Mouse (Mus musculus): Measurements from ENCODE around the gene Dusp16. TPM values are rescaled to one million over a fixed set of nuclear protein-coding genes. Genes with fewer than 3 reads are reported as not detected.
"Not testable (repeated sequence)": the region's sequence is repeated elsewhere in the genome, so short reads cannot be mapped to it uniquely, and the experiment has no call there.

The Dusp16 gene
- total RNA-seq, 2 experiments from 2014 or later, result 23.9 to 25.5 TPM

DNA sequence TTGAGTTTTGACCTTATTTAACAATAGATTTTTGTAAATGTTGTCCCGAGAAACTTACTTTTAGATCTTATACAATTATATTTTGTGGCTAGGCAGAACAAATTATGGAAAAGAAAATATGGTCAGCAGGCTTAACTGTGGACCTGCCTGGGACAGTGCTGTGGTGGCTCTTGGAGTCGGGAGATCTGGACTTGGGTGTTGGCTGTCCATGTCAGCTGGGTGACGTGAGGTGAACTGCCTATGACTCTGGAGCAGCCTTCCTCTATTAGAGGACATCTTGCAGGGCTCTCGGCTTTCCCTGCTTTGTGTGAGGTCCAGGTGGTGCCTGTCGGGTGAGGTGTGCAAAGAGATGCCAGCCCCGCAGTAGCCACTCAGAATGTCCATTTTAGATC is 91.2 kb downstream of the Dusp16 start:
- DNase-seq (ENCODE audit: low spot score in 2 of 2), result no peak

DNA sequence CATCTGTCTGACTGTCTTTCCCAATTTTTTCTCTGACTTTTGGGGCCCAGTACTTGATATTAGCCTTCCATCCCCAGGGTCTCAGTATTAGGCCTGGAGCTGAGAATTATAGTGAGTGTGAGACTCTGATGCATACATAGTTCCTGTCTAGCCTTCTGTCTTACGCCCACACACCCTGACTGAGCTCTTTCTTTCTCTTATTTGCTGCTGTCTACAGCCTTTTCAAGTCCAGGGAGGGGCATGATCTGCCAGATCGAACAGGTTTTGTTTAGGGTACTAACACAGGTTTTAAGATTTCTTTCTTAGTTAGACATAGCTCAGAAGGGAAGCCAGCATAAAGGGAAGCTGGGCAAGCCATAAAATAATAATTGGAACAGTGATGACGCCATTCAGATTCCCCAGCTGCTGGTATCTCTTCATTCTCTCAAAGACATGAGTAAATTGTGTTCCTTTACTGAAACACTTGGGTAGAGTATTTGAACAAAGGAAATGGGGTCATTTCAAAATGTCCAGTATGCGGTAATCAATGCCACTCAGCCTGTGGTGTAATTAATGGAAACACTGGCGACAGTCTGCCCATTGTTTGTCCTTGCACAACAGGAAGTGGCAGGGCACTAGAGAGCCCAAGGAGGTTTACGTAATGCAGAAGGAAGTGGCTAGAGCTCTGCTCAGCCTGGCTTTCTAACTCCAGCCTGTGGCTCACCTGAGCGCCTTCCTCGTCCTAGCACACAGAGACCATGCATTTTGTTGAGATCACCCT is 91.8 kb downstream of the Dusp16 start:
- no peak for DNase-seq (ENCODE audit: low spot score in 2 of 2)

DNA sequence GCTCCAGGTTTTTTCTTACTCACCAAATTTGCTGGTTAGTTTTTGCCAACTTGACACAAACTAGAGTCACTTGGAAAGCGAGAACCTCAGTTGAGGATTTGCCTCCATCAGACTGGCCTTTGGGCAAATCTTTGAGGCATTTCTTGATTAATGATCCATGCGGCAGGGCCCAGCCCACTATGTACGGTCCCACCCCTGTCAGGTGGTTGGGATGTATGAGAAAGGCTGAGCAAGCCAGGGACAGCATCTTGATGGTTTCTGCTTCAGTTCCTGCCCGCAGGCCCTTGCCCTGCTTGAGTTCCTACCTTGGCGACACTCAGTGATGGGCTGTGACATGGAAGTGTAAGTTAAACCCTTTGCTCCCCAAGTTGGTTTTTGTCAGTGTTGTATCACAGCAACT is 94.2 kb downstream of the Dusp16 start:
- DNase-seq (ENCODE audit: low spot score in 2 of 2), result no peak

DNA sequence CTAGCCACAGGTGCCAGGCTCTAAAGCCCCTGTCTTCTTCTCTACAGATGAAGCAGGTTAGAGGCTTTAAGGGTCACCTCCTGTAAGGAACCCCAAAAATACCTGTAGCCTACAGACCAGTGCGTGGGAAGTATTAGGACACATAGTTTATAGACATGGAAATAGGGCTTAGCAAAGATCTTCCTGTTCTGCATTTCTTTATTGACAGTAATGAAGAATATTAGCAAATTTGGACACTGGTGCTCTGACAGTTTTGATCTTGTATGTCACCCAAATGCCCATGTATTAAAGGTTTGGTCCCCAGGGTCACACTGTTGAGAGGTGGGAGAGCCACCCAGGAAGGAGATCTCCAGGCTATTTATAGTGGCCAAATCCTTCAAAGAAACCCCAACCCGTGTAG is 95.9 kb downstream of the Dusp16 start:
- DNase-seq (ENCODE audit: low spot score in 2 of 2), result no peak

DNA sequence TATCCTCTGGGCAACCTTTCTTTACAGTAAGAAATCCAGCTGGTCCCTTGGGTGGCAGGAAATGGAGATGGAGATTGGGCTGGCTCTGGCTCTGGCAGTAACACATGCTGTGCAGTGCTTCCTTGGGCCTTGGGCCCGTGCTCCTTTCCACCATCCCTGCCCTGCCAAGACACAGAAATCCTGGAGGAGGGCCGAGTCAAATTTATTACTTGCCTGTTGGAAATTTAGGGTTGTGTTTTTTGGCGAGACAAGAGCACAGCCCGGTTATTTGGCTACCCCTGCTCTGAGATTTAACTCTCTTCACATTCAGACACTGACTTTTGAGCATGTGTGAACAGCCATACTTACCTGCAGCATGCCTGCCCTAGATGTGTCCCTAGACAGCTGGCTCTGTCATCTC is 96.3 kb downstream of the Dusp16 start:
- no peak for DNase-seq (ENCODE audit: low spot score in 2 of 2)

DNA sequence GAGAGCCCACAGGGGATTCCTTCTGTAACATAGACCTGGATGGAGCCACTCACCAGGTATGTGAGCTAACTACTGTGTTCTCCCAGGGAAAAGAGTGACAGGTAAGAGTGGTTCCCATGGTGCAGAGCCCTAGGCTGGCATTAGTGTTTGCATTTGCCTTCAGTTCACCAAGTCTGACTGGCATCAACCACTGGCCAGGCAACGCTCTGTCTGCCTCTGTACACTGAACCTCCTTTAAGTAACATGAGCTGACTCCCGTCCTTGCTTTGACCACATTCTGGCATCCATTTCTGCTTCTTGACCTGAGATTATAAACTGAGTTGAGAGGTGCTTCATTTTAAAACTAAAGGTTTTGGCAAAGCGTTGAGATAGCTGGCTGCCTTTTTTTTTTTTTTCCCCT is 96.8 kb downstream of the Dusp16 start:
- no peak for DNase-seq (ENCODE audit: low spot score in 2 of 2)

DNA sequence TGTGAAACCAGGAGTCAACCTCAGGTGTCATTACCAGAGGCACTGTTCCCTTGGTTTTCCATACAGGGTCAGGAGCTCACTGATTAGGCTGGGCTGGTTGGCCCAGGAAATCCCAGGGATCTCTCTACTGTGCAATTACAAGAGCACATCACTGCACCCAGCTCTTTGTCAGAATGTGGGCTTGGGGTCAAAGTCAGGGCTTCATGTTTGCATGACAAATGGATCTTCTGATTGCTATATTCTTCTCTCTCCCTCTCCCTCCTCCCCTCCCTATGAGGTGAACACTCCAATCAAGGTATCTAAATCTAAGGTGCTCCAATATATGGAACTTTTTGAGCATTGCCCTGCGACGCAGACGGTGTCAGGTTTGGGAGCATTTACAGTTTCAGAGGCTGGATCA is 97.4 kb downstream of the Dusp16 start:
- no peak for DNase-seq (ENCODE audit: low spot score in 2 of 2)

DNA sequence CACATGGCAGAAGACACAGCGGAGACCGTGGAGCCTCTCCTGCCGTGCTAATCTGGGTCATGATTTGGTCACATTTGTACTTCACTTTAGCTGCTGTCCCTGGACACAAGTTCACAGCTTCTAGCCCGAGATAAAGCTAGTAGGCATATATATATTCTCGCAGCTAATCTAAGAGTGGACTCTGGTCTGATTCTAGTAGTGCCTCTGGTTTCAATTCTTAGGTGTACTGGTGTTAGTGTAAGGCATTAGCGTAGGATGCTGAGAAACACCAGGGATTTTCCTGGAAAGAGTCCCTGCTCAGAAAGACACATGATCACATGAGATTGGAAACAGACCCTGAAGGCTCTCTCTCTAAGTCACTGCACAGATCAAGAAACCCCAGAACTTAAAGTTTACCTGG is 97.9 kb downstream of the Dusp16 start:
- no peak for DNase-seq (ENCODE audit: low spot score in 2 of 2)

DNA sequence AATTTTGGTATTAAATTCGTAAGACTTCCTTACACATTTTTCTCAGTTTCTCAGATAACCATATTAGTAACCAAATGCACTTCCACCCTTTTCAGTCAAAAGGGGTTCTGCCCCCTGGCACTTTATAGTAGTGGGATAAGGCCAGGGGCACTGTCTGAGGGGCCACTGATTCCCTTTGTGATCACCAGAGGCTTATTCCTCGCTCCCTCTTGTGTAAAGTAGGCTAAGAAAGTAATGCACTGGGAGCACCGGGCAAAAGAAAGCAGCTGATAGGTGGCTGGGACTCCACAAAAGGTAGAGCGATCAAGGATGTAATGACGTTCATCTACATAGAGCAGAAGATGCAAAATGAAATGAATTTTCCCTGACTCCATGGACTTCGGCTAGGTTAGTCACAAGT is 106.9 kb downstream of the Dusp16 start:
- DNase-seq (ENCODE audit: low spot score in 2 of 2), result no peak

DNA sequence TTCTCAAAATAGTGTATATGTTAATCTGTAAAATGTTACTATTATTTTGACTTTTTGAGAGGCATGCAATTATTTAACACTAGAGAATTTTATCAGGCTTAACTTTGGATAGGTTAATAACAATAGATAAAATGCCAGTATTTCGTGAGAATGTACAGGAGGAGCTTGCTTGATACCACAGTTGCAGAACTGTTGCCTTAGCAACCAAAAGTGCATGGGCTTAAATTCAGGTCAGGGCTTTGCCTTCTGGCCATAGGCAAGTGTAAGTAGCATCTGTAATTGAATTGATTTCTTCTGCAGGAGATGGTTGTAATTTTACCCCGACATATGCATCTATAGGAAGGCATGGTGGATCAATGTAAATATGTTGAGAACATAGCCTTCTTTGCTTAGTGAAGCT is 107.4 kb downstream of the Dusp16 start:
- DNase-seq (ENCODE audit: low spot score in 2 of 2), result no peak

DNA sequence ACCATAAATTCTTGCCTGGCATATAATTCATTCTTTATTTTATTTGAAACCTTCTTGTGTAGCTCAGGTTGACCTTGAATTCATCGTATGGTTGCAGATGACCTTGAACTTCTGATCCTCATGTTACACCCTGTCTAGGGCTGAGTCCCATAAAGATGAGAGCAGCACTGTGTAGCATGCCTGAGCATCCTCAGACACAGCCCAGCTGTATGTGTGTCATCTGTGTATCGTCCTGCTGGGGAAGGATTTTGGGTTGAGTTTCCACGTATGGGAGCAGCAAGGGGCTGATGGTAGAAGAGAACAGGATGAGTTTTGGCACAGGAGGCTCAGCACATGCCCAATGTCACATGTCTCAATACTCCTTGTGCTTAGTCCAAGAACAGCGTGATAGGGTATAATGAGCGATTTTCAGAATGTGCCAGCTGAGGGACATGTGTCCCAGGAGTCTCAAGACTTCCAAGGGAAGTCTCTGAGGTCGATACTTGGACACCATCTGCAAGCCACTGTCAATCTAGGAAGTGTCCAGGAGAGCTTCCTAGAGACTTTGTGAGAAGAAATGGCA is 108.0 kb downstream of the Dusp16 start:
- no peak for DNase-seq (ENCODE audit: low spot score in 2 of 2)

DNA sequence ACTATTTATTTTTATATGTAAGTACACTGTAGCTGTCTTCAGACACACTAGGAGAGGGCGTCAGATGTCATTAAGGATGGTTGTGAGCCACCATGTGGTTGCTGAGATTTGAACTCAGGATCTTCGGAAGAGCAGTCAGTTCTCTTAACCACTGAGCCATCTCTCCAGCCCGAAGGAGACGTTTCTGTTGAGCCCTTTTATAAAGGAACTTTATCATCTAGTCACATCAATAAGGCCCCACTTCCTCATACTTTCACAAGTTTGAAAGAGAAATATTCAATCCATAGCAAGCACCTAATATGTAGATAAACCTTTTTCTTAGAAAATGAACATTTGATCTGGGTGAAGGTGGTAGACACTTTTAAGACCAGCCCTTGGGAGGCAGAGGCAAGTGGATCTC is 113.1 kb downstream of the Dusp16 start:
- not testable (repeated sequence) for DNase-seq (ENCODE audit: low spot score in 2 of 2)

DNA sequence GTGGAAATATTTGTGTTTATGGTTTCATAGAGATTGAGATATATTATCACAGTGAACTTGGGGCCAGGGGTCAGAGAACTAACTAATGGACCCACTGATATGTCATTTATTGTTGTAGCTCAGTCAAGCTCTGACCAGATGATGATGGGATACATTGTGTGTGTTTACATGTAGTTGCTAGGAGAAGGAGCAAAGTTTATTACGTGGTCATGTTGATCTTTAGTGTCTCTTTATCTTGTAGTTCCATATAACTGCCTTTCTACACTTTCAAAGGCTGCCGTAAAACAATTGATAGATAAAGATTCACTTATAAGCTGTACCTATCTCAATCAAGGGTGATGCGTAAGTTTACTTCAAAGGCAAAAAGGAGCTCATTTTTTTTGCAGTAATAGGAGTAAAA is 114.4 kb downstream of the Dusp16 start:
- no peak for DNase-seq (ENCODE audit: low spot score in 2 of 2)

DNA sequence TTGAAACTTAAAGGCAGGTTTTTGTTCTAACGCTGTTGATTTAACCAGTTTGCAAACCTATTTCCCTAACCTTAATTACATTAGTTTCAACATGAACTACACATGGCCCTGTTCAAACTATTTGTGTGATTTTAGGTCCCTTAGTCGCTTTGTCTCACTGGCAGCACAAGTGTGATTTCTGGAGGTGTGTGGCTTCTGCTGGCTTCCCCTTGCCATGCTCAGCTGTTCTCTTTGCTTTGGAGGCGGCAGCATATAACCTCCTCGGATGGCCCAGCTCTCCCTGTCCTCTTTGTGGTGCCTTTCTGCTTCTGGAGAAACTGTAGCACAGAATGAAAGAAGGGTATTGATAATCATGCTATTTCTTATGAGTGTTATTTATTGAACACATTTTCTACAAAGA is 114.9 kb downstream of the Dusp16 start:
- no peak for DNase-seq (ENCODE audit: low spot score in 2 of 2)

DNA sequence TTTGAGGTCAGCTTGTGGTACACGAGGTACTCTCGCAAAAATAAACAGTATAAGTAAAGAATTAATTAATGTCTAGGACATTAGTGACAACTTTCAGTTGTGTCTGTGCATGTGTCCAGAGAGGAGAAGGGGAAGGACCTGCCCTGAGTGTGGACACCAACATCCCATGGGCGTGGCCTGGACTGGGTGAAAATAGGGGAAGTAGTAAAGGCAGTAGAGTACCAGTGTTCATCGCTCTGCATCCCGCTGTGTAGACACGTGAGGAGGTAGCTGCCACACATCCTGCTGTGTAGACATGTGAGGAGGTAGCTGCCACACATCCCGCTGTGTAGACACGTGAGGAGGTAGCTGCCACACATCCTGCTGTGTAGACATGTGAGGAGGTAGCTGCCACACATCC is 118.7 kb downstream of the Dusp16 start:
- DNase-seq (ENCODE audit: low spot score in 2 of 2), result not testable (repeated sequence)

DNA sequence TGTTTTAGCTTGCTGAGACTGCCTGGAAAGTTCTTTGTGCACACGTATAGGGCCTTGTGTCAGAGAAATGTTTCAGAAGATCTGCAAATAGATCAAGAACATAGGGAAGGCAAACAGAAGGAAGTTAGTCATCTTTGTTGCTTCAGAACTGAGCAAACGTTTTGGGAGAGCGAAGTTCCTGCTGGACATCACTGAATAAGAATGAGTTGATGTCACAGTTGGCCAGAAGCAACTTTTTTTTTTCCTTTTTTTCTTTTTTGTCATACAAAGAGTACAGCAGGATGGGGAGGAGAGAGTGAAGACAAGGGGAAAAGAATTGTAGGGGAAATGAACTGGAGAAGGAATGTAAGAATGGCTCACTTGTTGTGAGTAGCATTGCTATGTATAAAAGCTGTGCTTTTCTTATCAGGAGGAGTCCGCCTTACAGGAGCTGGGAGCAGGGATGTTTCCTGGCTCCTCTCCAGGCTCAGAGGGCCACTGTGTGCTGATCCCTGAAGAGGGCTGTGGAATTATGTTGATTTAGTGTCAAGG is 121.5 kb downstream of the Dusp16 start:
- no peak for DNase-seq (ENCODE audit: low spot score in 2 of 2)

DNA sequence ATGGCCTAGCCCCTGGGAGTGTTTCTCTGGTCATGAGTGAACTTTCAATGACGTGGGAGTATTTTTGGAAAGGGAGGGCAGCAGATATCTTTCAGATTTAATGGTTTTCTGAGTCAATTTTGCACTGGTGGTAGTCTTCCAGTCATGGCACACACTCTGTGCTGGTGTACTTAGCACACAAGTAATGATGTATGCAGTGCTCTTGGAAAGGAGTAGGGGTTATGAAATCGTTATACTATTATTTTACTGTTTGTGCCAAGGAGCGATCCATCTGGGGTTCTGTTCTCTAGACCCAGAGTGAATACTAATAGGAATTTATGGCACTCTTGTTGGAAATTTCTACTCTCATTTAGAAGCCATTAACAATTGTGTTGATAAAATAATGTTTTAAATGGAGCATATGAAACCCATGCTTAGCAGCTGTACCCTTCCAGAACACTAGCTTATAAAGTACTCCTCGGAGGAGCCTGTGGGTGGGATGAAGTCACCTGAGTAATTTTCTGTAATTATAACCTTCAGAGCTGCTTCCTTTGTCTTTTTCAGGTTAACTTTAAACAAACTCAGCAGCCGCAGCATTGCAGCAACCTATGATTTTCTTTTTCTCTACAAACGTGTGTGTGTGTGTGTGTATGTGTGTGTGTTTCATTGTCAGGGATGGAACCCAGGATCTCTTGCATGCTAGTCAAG is 123.1 kb downstream of the Dusp16 start:
- DNase-seq (ENCODE audit: low spot score in 2 of 2), result no peak

DNA sequence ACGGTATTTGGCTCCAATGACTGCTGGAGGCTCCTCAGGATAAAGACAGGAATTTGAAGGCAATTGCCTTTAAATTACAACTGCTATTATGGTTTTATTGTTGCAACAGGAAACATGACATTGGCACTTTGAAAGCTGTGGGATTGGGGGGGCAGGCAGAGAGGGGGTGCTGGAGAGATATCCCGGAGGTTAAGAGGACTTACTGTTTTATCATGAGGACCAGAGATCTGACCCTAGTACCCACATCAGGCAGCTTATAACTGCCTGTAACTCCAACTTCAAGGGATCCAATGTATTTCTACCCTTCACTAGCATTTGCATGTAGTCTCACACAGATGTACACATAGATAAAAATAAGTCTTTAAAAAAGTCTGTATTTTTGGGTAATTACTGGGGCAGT is 123.9 kb downstream of the Dusp16 start:
- no peak for DNase-seq (ENCODE audit: low spot score in 2 of 2)

DNA sequence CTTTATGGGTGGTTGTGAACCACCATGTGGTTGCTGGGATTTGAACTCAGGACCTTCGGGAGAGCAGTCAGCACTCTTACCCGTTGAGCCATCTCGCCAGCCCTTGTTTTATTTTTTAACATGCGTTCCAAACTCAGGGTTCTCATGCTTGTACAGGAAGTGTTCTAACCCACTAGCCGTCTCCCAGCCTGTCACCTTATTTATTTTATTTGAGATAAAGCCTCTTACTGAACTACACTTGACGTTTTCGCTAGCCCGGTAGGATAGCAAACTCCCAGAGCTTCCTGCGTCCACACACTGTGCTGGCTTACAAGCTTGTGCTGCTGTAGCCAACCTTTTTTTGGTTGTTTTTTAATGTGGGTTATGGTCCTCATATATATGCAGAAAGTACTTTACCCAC is 126.6 kb downstream of the Dusp16 start:
- DNase-seq (ENCODE audit: low spot score in 2 of 2), result no peak
